8 mouse cellular contexts compared by ENCODE assay signal in genomic region chr11:88148638-88149279, GRCm38 (mm10). TPM values are rescaled to one million over a fixed set of nuclear protein-coding genes. Genes with fewer than 3 reads are reported as not detected.
DNase-seq lines count a peak whose midpoint lies in the region; ATAC-seq and TF ChIP-seq lines count a peak whose summit lies in the region.

No protein-coding gene starts in this region.

- H3K27me3 ChIP-seq in testis, adult 2 months (ENCODE audit: control insufficient read depth, insufficient read depth, low read length): no peaks in the 10 kb centered on the region
- H3K27me3 ChIP-seq in heart, embryonic 12.5 days (replicated peaks): no peaks in the 10 kb centered on the region

- ATAC-seq in heart, embryonic 12.5 days (ENCODE audit: insufficient number of reproducible peaks, low FRiP score): no peak
- no peak for ATAC-seq in monocyte, adult 5-6 weeks (replicated peaks; ENCODE audit: insufficient number of reproducible peaks, low FRiP score, low TSS enrichment, poor library complexity, severe bottlenecking)

- peaks cover under 1% of the 10 kb centered on the region; the same call in 1 of the 2 replicates for H3K4me1 ChIP-seq in testis, adult 2 months (ENCODE audit: control insufficient read depth, insufficient read depth, low read length)
- H3K4me1 ChIP-seq in heart, embryonic 12.5 days (replicated peaks): peaks cover 76% of the 10 kb centered on the region

- H3K9me3 ChIP-seq in heart, embryonic 12.5 days (replicated peaks): no peaks in the 10 kb centered on the region

- peak overlapping the region; percentile 37; the same call in 1 of the 2 replicates for H3K27ac ChIP-seq in testis, adult 2 months (ENCODE audit: control insufficient read depth, insufficient read depth, low read depth, low read length)
- H3K27ac ChIP-seq in heart, embryonic 12.5 days (ENCODE audit: poor library complexity, severe bottlenecking): peak overlapping the region; percentile 85

- no peak for DNase-seq in testis, postnatal 14 days (ENCODE audit: low spot score)
- DNase-seq in embryo, embryonic 9.5 days (ENCODE audit: extremely low spot score): peak; percentile 72
- peak; percentile 64 for DNase-seq in kidney, adult 9 months
- peak; percentile 68 to 81 for DNase-seq in lung, postnatal 4 days
- no peak for DNase-seq in layer of hippocampus, postnatal 25 days (ENCODE audit: extremely low spot score in 1 of 2, low spot score in 1 of 2)

- H3K4me2 ChIP-seq in heart, embryonic 12.5 days: peak overlapping the region; percentile 25

- peak overlapping the region; percentile 47; the same call in 1 of the 2 replicates for H3K9ac ChIP-seq in heart, embryonic 12.5 days

- no peak for TF ChIP-seq CTCF in testis, adult 2 months (IDR thresholded peaks at IDR 0.05; ENCODE audit: control insufficient read depth, insufficient read depth, insufficient replicate concordance, low read depth, low read length)

- H3K4me3 ChIP-seq in testis, adult 2 months (ENCODE audit: control insufficient read depth, low read depth, low read length): no peak overlapping the region
- H3K4me3 ChIP-seq in heart, embryonic 12.5 days: no peak overlapping the region

- no peak for TF ChIP-seq POLR2A in testis, adult 2 months (IDR thresholded peaks at IDR 0.05; ENCODE audit: control insufficient read depth, low read depth, low read length)

- H3K36me3 ChIP-seq in testis, adult 2 months (ENCODE audit: control insufficient read depth, insufficient read depth, low read length): no peaks in the 10 kb centered on the region
- H3K36me3 ChIP-seq in heart, embryonic 12.5 days: no peaks in the 10 kb centered on the region

- WGBS in heart, embryonic 12.5 days: 29% methylated on average over 11 of the region's 11 CpGs

RNA-seq across cellular contexts. Expression of gene Cuedc1, which starts 50.9 kb away (rescaled TPM):
- polyA plus RNA-seq in testis, adult 2 months (2012; rRNA removed): 1.9 and 3.9 TPM in 2 replicates
- 20.7 and 22.9 TPM in 2 replicates for polyA plus RNA-seq in heart, embryonic 12.5 days (2016; fragmentation: Nextera tagmentation; extraction: Ambion mirVana)
- 5.8 to 24.0 TPM (median 11.9 TPM) in 3 replicates for total RNA-seq in monocyte, adult 5-6 weeks (2017)
- 10 to 100 TPM; 26.0 to 33.3 TPM for total RNA-seq in layer of hippocampus, postnatal 25 days (2021)

RNA-seq across cellular contexts. Expression of gene Mrps23, which starts 55.4 kb away (rescaled TPM):
- polyA plus RNA-seq in testis, adult 2 months (2012; rRNA removed): 29.8 and 46.7 TPM in 2 replicates
- 79.2 and 81.4 TPM in 2 replicates for polyA plus RNA-seq in heart, embryonic 12.5 days (2016; fragmentation: Nextera tagmentation; extraction: Ambion mirVana)
- 64.6 to 115 TPM (median 69.1 TPM) in 3 replicates for total RNA-seq in monocyte, adult 5-6 weeks (2017)
- 10 to 100 TPM; 66.1 to 66.6 TPM for total RNA-seq in layer of hippocampus, postnatal 25 days (2021)

Comparison
In these comparisons a context has a peak if more than half of its experiments do, and no peak if none do; other contexts are left out.
1. DNase-seq: peak in embryo, embryonic 9.5 days (single experiment), kidney, adult 9 months (single experiment) and lung, postnatal 4 days (2 of 2); none in testis, postnatal 14 days (single experiment) and layer of hippocampus, postnatal 25 days (0 of 2).